Mouse (Mus musculus) ovary, adult 10 weeks (tissue): Measurements from ENCODE around the gene Fbxw26. TPM values are rescaled to one million over a fixed set of nuclear protein-coding genes. Genes with fewer than 3 reads are reported as not detected.

Experiments
- polyA plus RNA-seq: library from polyadenylated mRNA; stranded (reverse); fragments of 350-450 nt; fragmentation: Illumina TruSeq; extraction: RNeasy Lipid Tissue Mini Kit (QIAGEN cat#74804); gene quantifications from one replicate; pipeline ENCODE4 v1.2.3, GENCODE M21; 2014

Gene Fbxw26
- polyA plus RNA-seq = 18.6 TPM

DNA sequence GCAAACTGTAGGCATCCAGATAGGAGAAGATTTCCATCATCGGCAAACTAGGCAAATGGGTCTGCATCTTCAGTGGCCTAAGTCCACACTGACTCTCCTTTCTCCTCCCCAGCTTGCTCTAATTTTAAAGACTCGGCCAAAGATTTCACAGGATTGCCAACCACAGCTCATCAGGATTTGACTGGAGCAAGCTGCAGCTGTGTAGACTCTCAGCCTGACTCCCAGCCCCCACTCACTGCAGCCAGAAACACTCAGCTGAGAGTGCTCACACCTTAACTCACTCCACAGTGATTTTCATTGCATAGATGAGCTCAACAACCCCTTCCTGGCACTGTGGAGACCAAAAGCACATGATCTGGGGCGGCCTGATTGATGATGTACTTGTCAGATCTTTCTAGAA, at the start of gene Fbxw26:
Fbxw26 (minus strand) TSS at position 101 of the 400 bp plus-strand sequence.

DNA sequence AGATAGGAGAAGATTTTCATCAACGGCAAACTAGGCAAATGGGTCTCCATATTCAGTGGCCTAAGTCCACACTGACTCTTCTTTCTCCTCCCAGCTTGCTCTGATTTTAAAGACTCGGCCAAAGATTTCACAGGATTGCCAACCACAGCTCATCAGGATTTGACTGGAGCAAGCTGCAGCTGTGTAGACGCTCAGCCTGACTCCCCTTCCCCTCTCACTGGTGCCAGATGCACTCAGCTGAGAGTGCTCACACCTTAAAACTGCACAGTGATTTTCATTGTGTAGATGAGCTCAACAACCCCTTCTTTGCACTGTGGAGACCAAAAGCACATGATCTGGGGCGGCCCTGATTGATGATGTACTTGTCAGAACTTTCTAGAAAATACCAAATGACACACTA, 44.7 kb upstream of the Fbxw26 start, which contains the start of gene Fbxw27:
Fbxw27 (minus strand) TSS at position 101 of the 400 bp plus-strand sequence.

DNA sequence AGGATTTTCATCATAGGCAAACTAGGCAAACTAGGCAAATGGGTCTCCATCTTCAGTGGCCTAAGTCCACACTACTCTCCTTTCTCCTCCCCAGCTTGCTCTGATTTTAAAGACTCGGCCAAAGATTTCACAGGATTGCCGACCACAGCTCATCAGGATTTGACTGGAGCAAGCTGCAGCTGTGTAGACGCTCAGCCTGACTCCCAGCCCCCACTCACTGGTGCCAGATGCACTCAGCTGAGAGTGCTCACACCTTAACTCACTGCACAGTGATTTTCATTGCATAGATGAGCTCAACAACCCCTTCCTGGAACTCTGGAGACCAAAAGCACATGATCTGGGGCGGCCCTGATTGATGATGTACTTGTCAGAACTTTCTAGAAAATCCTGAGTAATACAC, 43.3 kb downstream of the Fbxw26 start, which contains the start of gene Fbxw18:
Fbxw18 (minus strand) TSS at position 101 of the 400 bp plus-strand sequence.

Other genes starting within 250 kb of the Fbxw26 start
- 71.9 TPM for gene Fbxw15, start 177.8 kb downstream of the Fbxw26 start, polyA plus RNA-seq
- 75.2 TPM for gene Fbxw24, start 120.0 kb downstream of the Fbxw26 start, polyA plus RNA-seq
- 2.7 TPM for gene Fbxw25, start 81.4 kb downstream of the Fbxw26 start, polyA plus RNA-seq
- gene Fbxw18, start 43.4 kb downstream of the Fbxw26 start, polyA plus RNA-seq = 51.3 TPM
- gene Fbxw27, start 44.6 kb upstream of the Fbxw26 start, polyA plus RNA-seq = 9.7 TPM
- gene Spink8, start 66.2 kb upstream of the Fbxw26 start, polyA plus RNA-seq = 3.1 TPM
- gene Nme6, start 86.7 kb upstream of the Fbxw26 start, polyA plus RNA-seq = 3.1 TPM
- gene Camp, start 103.5 kb upstream of the Fbxw26 start, polyA plus RNA-seq = not detected
- 27.1 TPM for gene Cdc25a, start 129.5 kb upstream of the Fbxw26 start, polyA plus RNA-seq
- 50.9 TPM for gene Map4, start 185.4 kb upstream of the Fbxw26 start, polyA plus RNA-seq